Mouse (Mus musculus) liver, adult 2 months (tissue): ENCODE results near the gene Gm17190.
"Not testable (repeated sequence)": the region's sequence is repeated elsewhere in the genome, so short reads cannot be mapped to it uniquely, and the experiment has no call there.

Experiments used
- CTCF ChIP-seq: fragments of 200-500 bp; IDR thresholded peaks from 2 replicates; pipeline ENCODE4 v1.5.1; 2011; ENCODE audit warnings: low read depth, low read length, control low read depth
- POLR2A ChIP-seq: fragments of 200-500 bp; IDR thresholded peaks from 2 replicates; pipeline ENCODE4 v1.6.1; 2011; ENCODE audit warnings: low read length, control low read depth; ENCODE audit not compliant: insufficient read depth; ENCODE audit errors: extremely low read depth

DNA sequence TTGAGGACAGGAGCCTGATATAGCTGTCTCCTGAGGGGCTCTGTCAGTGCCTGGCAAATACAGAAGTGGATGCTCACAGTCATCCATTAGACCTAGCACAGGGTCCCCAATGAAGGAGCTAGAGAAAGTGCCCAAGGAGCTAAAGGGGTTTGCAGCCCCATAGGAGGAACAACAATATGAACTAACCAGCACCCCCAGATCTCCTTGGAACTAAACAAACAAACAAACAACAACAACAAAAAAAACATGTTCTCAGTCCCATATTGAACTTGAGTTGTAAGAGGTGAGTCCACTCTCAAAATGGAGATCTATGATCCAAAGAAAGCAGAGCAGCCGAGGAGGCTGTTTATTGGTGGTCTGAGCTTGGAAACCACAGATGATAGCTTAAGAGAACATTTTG lies at the start of gene Gm17190:
- not testable (repeated sequence) for TF ChIP-seq CTCF, POLR2A
